Mouse (Mus musculus) cerebral cortex, adult 2 months (tissue): ENCODE measurements around the gene Fpr-rs4.

Experiments used
- WGBS: fragments of 180-500 bp; shearing (Covaris S2); methylation state at CpG from one replicate; pipeline ENCODE4 v1.1.7; 2018; 5-methylcytosine and 5-hydroxymethylcytosine counted together

The Fpr-rs4 gene

DNA sequence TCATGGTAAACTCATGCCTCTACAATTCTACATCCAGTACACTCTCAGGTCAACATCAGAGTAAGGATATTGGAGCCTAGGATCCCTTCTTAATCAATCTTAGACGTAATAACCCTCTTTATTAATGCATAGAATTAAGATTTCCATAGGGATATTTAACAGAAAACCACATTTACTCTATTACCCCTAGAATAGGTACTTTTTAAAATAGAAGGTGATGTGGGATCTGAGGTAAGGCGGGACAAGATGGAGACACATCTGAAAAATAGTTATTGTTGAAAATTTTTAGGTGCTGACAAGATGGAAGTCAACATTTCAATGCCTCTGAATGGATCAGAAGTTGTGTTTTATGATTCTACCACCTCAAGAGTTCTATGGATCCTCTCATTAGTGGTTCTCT lies at the start of gene Fpr-rs4:
Gene Fpr-rs4 (plus strand): TSS at position 301 of the 400 bp plus-strand sequence.
- 54% methylated on average over 2 of the region's 2 CpGs for WGBS

DNA sequence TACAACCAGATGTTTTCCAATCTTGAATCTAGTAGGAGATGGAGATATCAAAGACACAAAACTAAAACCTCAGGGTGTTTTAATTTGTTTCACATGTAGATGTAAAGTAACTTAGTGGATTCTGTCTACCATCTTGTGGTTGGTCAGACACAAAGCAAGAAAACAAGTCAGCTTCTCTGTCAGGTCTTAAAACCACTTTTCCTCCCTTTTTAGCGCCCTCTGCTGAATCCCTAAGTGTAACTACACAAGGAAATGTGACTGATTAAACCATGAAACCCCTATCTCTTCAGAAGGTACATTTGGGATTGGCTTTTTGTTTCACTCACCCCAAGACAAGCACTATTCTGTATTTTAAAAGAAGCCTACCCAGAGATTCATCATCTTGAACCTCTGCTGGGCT lies 48.1 kb upstream of the Fpr-rs4 start:
- WGBS = 12% methylated on average over 1 of the region's 1 CpGs

DNA sequence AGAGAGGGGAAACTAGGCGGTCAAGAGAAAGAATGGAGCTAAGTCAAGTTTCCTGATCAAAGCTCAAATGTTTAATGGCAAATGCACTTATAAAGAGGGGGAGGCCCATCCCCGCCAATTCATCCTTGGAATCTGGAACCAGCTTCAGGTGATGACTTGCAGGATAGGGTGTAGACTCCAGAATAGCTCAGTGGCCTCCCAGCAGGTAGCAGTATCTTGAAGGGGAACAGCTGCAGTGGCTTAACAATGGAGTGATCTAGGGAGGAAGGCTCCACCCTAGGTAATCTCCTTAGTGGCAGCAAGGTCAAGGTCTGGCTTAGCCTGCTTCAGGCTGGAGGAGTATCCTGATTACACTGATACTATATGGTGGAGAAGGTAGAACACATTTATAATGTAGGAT lies 40.3 kb upstream of the Fpr-rs4 start:
- 72% methylated on average over 2 of the region's 2 CpGs for WGBS

DNA sequence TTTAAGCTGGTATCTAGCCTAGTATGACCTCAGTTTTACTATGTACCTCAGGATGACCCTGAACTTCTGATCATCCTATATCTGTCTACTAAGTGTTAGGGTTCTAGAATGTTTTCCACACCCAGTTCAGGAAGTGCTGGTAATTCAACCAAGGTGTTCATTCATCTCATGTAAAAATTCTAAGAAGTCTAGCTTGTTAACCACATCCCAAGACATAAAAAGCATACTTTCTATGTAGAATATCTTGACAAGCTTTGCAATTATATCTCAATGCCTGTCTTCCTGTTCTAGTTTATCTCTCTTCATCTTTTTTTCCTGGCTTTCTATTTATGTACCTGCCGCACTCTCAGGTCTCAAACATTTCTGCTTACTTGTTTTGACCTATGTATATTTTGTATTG lies 16.8 kb upstream of the Fpr-rs4 start:
- WGBS = 93% methylated on average over 1 of the region's 1 CpGs

DNA sequence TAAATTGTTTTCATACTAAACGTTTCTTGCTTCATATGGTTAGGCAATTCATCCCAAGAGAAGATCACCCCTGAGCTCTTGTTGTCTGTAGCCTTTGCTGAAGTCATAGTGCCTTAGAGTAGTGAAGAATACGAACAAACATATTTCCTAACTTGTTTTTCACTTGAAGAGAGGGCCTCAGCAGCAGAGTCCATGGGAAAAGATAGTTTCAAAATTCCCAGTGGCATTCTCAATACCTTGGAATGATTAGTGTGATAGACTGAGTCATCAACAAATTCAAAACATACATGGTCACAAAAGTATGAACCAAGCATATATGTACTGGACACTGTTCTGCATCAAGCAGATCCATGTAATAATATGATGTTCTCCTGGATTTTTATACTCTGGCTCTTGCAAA lies 27.6 kb downstream of the Fpr-rs4 start, which contains the start of gene Vmn2r124:
Gene Vmn2r124 (plus strand): TSS at position 301 of the 400 bp plus-strand sequence.
- 43% methylated on average over 2 of the region's 2 CpGs for WGBS
